Mouse (Mus musculus) embryonic facial prominence, embryonic 14.5 days (tissue): ENCODE measurements around the gene Yipf2. TPM values are rescaled to one million over a fixed set of nuclear protein-coding genes. Genes with fewer than 3 reads are reported as not detected.

Source experiments
- ATAC-seq: fragments of 200-750 bp; cut with Nextera tagmentation; 2 replicates; pipeline ENCODE4 v1.8.0; 2017; ENCODE audit warnings: low read depth, moderate number of reproducible peaks, moderate TSS enrichment
- DNase-seq: peaks from one replicate; pipeline ENCODE4 v3.0.0-alpha.2; 2015; ENCODE audit warnings: low spot score
- H3K27ac ChIP-seq: fragments of 300-500 bp; sonication (generic); replicated peaks from 2 replicates; pipeline ENCODE4 v1.5.1; 2014; ENCODE audit warnings: low read depth, mild to moderate bottlenecking, low read length, moderate library complexity
- H3K27me3 ChIP-seq: fragments of 300-500 bp; sonication (generic); replicated peaks from 2 replicates; pipeline ENCODE4 v1.6.1; 2014; ENCODE audit warnings: low read length; ENCODE audit not compliant: control insufficient read depth, insufficient read depth
- H3K36me3 ChIP-seq: fragments of 300-500 bp; sonication (generic); 2 replicates; pipeline ENCODE4 v1.6.1; 2014; ENCODE audit warnings: low read length, mixed read lengths; ENCODE audit not compliant: control insufficient read depth, insufficient read depth
- H3K4me1 ChIP-seq: fragments of 300-500 bp; sonication (generic); 2 replicates; pipeline ENCODE4 v1.6.1; 2014; ENCODE audit warnings: antibody characterized with exemption, low read length; ENCODE audit not compliant: control insufficient read depth, insufficient read depth
- H3K4me2 ChIP-seq: fragments of 300-500 bp; sonication (generic); 2 replicates; pipeline ENCODE4 v1.6.1; 2014; ENCODE audit warnings: low read depth, mild to moderate bottlenecking, low read length, moderate library complexity, mixed read lengths
- H3K4me3 ChIP-seq: fragments of 300-500 bp; sonication (generic); 2 replicates; pipeline ENCODE4 v1.5.1; 2014; ENCODE audit warnings: low read depth, mild to moderate bottlenecking, low read length
- H3K9ac ChIP-seq: fragments of 300-500 bp; sonication (generic); 2 replicates; pipeline ENCODE4 v1.6.1; 2014; ENCODE audit warnings: low read depth, mild to moderate bottlenecking, low read length, moderate library complexity, mixed read lengths
- H3K9me3 ChIP-seq: fragments of 300-500 bp; sonication (generic); 2 replicates; pipeline ENCODE4 v1.6.1; 2016; ENCODE audit warnings: low read length; ENCODE audit not compliant: control insufficient read depth
- WGBS: fragments of 180-500 bp; shearing (Covaris S2); extraction: QIAGEN DNeasy Blood & Tissue Kit; methylation state at CpG from one replicate; pipeline ENCODE4 v1.1.7; 2014; 5-methylcytosine and 5-hydroxymethylcytosine counted together
- polyA plus RNA-seq: library from polyadenylated mRNA; unstranded; fragments of >200 nt; fragmentation: Nextera tagmentation; extraction: Ambion mirVana; gene quantifications from 2 replicates; pipeline ENCODE4 v1.2.1, GENCODE M21; 2014

Gene Yipf2
- polyA plus RNA-seq, 1 experiment from 2014 or later, result 16.0 TPM

GRCm38 (mm10) chr9:21575253-21575652 lies 17.4 kb downstream of the Yipf2 start:
- Histone ChIP-seq H3K27me3 (no peaks in the 10 kb centered on the region), H3K4me1 (no peaks in the 10 kb centered on the region), H3K36me3 (peaks cover 97% of the 10 kb centered on the region), H3K9ac (no peak overlapping the region), H3K9me3 (no peaks in the 10 kb centered on the region), H3K27ac (no peak overlapping the region), H3K4me2 (no peak overlapping the region), H3K4me3 (no peak overlapping the region)
- 97% methylated on average over 10 of the region's 10 CpGs for WGBS
- DNase-seq, result no peak
- no peak for ATAC-seq

GRCm38 (mm10) chr9:21574012-21574801 lies 18.4 kb downstream of the Yipf2 start:
- Histone ChIP-seq H3K9ac (no peak overlapping the region), H3K36me3 (peaks cover 97% of the 10 kb centered on the region), H3K4me2 (no peak overlapping the region), H3K9me3 (no peaks in the 10 kb centered on the region), H3K27ac (no peak overlapping the region), H3K27me3 (no peaks in the 10 kb centered on the region), H3K4me1 (no peaks in the 10 kb centered on the region), H3K4me3 (no peak overlapping the region)
- ATAC-seq, result no peak
- no peak for DNase-seq
- WGBS, result 93% methylated on average over 8 of the region's 8 CpGs

GRCm38 (mm10) chr9:21568657-21569255 lies 23.9 kb downstream of the Yipf2 start:
- Histone ChIP-seq H3K9me3 (no peaks in the 10 kb centered on the region), H3K27ac (no peak overlapping the region), H3K4me2 (no peak overlapping the region), H3K4me3 (no peak overlapping the region), H3K4me1 (no peaks in the 10 kb centered on the region), H3K9ac (no peak overlapping the region), H3K36me3 (peaks cover 47% of the 10 kb centered on the region), H3K27me3 (no peaks in the 10 kb centered on the region)
- DNase-seq (no peak), ATAC-seq (no peak)
- WGBS, result 92% methylated on average over 8 of the region's 8 CpGs

- H3K27ac ChIP-seq, result no peak overlapping the region
- no peaks in the 10 kb centered on the region for H3K4me1 ChIP-seq
- H3K4me2 ChIP-seq, result no peak overlapping the region
- H3K9ac ChIP-seq, result no peak overlapping the region
- no peaks in the 10 kb centered on the region for H3K9me3 ChIP-seq
- no peak for DNase-seq
- no peak for ATAC-seq
- H3K27me3 ChIP-seq, result no peaks in the 10 kb centered on the region
- 74% methylated on average over 2 of the region's 2 CpGs for WGBS
- H3K36me3 ChIP-seq, result peaks cover 37% of the 10 kb centered on the region
- no peak overlapping the region for H3K4me3 ChIP-seq
Observed at GRCm38 (mm10) chr9:21567051-21567450, 25.6 kb downstream of the Yipf2 start.

GRCm38 (mm10) chr9:21566538-21566937 lies 26.1 kb downstream of the Yipf2 start:
- no peak for DNase-seq
- Histone ChIP-seq H3K9ac (no peak overlapping the region), H3K27me3 (no peaks in the 10 kb centered on the region), H3K4me3 (no peak overlapping the region), H3K27ac (no peak overlapping the region), H3K9me3 (no peaks in the 10 kb centered on the region), H3K36me3 (peaks cover 36% of the 10 kb centered on the region), H3K4me1 (no peaks in the 10 kb centered on the region), H3K4me2 (no peak overlapping the region)
- no peak for ATAC-seq
- WGBS, result 92% methylated on average over 1 of the region's 1 CpGs

GRCm38 (mm10) chr9:21565004-21565586 lies 27.5 kb downstream of the Yipf2 start:
- Histone ChIP-seq H3K27ac (no peak overlapping the region), H3K27me3 (no peaks in the 10 kb centered on the region), H3K9me3 (no peaks in the 10 kb centered on the region), H3K9ac (no peak overlapping the region), H3K4me1 (no peaks in the 10 kb centered on the region), H3K4me2 (no peak overlapping the region), H3K4me3 (no peak overlapping the region), H3K36me3 (peaks cover 30% of the 10 kb centered on the region)
- DNase-seq, result no peak
- ATAC-seq, result no peak
- 91% methylated on average over 4 of the region's 4 CpGs for WGBS

GRCm38 (mm10) chr9:21564420-21564819 lies 28.2 kb downstream of the Yipf2 start:
- no peak overlapping the region for H3K27ac ChIP-seq
- H3K9me3 ChIP-seq, result no peaks in the 10 kb centered on the region
- WGBS, result 59% methylated on average over 1 of the region's 1 CpGs
- no peak overlapping the region for H3K4me2 ChIP-seq
- H3K36me3 ChIP-seq, result peaks cover 23% of the 10 kb centered on the region
- DNase-seq (no peak), ATAC-seq (no peak)
- no peaks in the 10 kb centered on the region for H3K4me1 ChIP-seq
- no peak overlapping the region for H3K9ac ChIP-seq
- H3K27me3 ChIP-seq, result no peaks in the 10 kb centered on the region
- H3K4me3 ChIP-seq, result no peak overlapping the region

GRCm38 (mm10) chr9:21559151-21559550 lies 33.5 kb downstream of the Yipf2 start:
- no peak for DNase-seq
- no peaks in the 10 kb centered on the region for H3K27me3 ChIP-seq
- H3K4me3 ChIP-seq, result no peak overlapping the region
- ATAC-seq, result no peak
- no peaks in the 10 kb centered on the region for H3K4me1 ChIP-seq
- H3K9me3 ChIP-seq, result no peaks in the 10 kb centered on the region
- WGBS, result 97% methylated on average over 3 of the region's 3 CpGs
- H3K36me3 ChIP-seq, result peaks cover 30% of the 10 kb centered on the region
- no peak overlapping the region for H3K9ac ChIP-seq
- H3K27ac ChIP-seq, result no peak overlapping the region
- H3K4me2 ChIP-seq, result no peak overlapping the region
